Mouse (Mus musculus) heart, embryonic 16.5 days (tissue): Measurements from ENCODE around the gene Mrps18c. TPM values are rescaled to one million over a fixed set of nuclear protein-coding genes. Genes with fewer than 3 reads are reported as not detected.

Experiments
- ATAC-seq: fragments of 200-750 bp; cut with Nextera tagmentation; replicated peaks from 2 replicates; pipeline ENCODE4 v1.8.0; 2017; ENCODE audit warnings: moderate number of reproducible peaks; ENCODE audit not compliant: insufficient read depth, low FRiP score; ENCODE audit errors: extremely low read depth
- H3K27ac ChIP-seq: fragments of 300-500 bp; sonication (generic); 2 replicates; pipeline ENCODE4 v1.5.1; 2014; ENCODE audit warnings: mild to moderate bottlenecking, low read length, control low read depth, moderate library complexity
- H3K27me3 ChIP-seq: fragments of 300-500 bp; sonication (generic); 2 replicates; pipeline ENCODE4 v1.6.1; 2014; ENCODE audit warnings: low read length, mixed read lengths; ENCODE audit not compliant: control insufficient read depth, insufficient read depth
- H3K36me3 ChIP-seq: fragments of 300-500 bp; sonication (generic); 2 replicates; pipeline ENCODE4 v1.6.1; 2014; ENCODE audit not compliant: control insufficient read depth, insufficient read depth
- H3K4me1 ChIP-seq: fragments of 300-500 bp; sonication (generic); 2 replicates; pipeline ENCODE4 v1.6.1; 2014; ENCODE audit warnings: low read length, mixed read lengths; ENCODE audit not compliant: control insufficient read depth, insufficient read depth
- H3K4me2 ChIP-seq: fragments of 300-500 bp; sonication (generic); 2 replicates; pipeline ENCODE4 v1.6.1; 2014; ENCODE audit warnings: low read depth, mild to moderate bottlenecking, control low read depth, low read length
- H3K4me3 ChIP-seq: fragments of 300-500 bp; sonication (generic); 2 replicates; pipeline ENCODE4 v1.5.1; 2014; ENCODE audit warnings: mild to moderate bottlenecking, control low read depth, low read length
- H3K9ac ChIP-seq: fragments of 300-500 bp; sonication (generic); 2 replicates; pipeline ENCODE4 v1.6.1; 2014; ENCODE audit warnings: low read length, control low read depth
- H3K9me3 ChIP-seq: fragments of 300-500 bp; sonication (generic); replicated peaks from 2 replicates; pipeline ENCODE4 v1.6.1; 2016; ENCODE audit warnings: low read length; ENCODE audit not compliant: control insufficient read depth
- WGBS: fragments of 180-500 bp; shearing (Covaris S2); extraction: QIAGEN DNeasy Blood & Tissue Kit; methylation state at CpG from one replicate; pipeline ENCODE4 v1.1.7; 2014; 5-methylcytosine and 5-hydroxymethylcytosine counted together
- polyA plus RNA-seq: library from polyadenylated mRNA; unstranded; fragments of >200 nt; fragmentation: Nextera tagmentation; extraction: Ambion mirVana; gene quantifications from 2 replicates; pipeline ENCODE4 v1.2.1, GENCODE M21; 2015

Gene Mrps18c
- polyA plus RNA-seq: 124 and 128 TPM in 2 replicates

GRCm38 (mm10) chr5:100798165-100798860 lies at the start of gene Mrps18c, which contains the start of gene Helq:
Mrps18c (plus strand) TSS chr5:100798627.
Helq (minus strand) TSS chr5:100798598.
- peaks cover 8% of the 10 kb centered on the region; the same call in 1 of the 2 replicates for H3K4me1 ChIP-seq
- H3K4me3 ChIP-seq: peak within 1 kb of the TSS; percentile 79
- no peaks in the 10 kb centered on the region for H3K27me3 ChIP-seq
- peak within 1 kb of the TSS; percentile 87 for H3K4me2 ChIP-seq
- H3K27ac ChIP-seq: peak within 1 kb of the TSS; percentile 16; the same call in 1 of the 2 replicates
- peak; percentile 96 for ATAC-seq
- under 1% methylated on average over 67 of the region's 67 CpGs for WGBS
- peaks cover 9% of the 10 kb centered on the region for H3K36me3 ChIP-seq
- no peaks in the 10 kb centered on the region for H3K9me3 ChIP-seq
- H3K9ac ChIP-seq: peak within 1 kb of the TSS; percentile 84

GRCm38 (mm10) chr5:100750617-100751255 lies 47.7 kb upstream of the Mrps18c start:
- H3K4me3 ChIP-seq: no peak overlapping the region
- H3K4me2 ChIP-seq: no peak overlapping the region
- H3K36me3 ChIP-seq: no peaks in the 10 kb centered on the region
- peak overlapping the region; percentile 31; the same call in 1 of the 2 replicates for H3K27ac ChIP-seq
- H3K4me1 ChIP-seq: no peaks in the 10 kb centered on the region
- H3K9ac ChIP-seq: no peak overlapping the region
- no peak for ATAC-seq
- WGBS: 70% methylated on average over 10 of the region's 10 CpGs
- H3K27me3 ChIP-seq: no peaks in the 10 kb centered on the region
- 0 out of 2 replicates have a peak, but pooled peaks cover 3% of the 10 kb centered on the region for H3K9me3 ChIP-seq

- ATAC-seq: no peak
- Histone ChIP-seq H3K4me2 (no peak overlapping the region), H3K27me3 (no peaks in the 10 kb centered on the region), H3K4me3 (no peak overlapping the region), H3K9ac (no peak overlapping the region), H3K27ac (peak overlapping the region; percentile 31; the same call in 1 of the 2 replicates), H3K9me3 (0 out of 2 replicates have a peak, but pooled peaks cover 3% of the 10 kb centered on the region), H3K36me3 (no peaks in the 10 kb centered on the region), H3K4me1 (no peaks in the 10 kb centered on the region)
- 42% methylated on average over 4 of the region's 4 CpGs for WGBS
These were observed 46.8 kb upstream of the Mrps18c start for GRCm38 (mm10) chr5:100751655-100752054.

- ATAC-seq: no peak
- WGBS: 71% methylated on average over 7 of the region's 7 CpGs
These were observed 45.0 kb upstream of the Mrps18c start for GRCm38 (mm10) chr5:100753407-100753806.

GRCm38 (mm10) chr5:100758121-100758520 lies 40.3 kb upstream of the Mrps18c start:
- Histone ChIP-seq H3K4me2 (no peak overlapping the region), H3K27ac (no peak overlapping the region), H3K9ac (no peak overlapping the region), H3K9me3 (0 out of 2 replicates have a peak, but pooled peaks cover 3% of the 10 kb centered on the region), H3K4me1 (no peaks in the 10 kb centered on the region), H3K4me3 (no peak overlapping the region), H3K27me3 (no peaks in the 10 kb centered on the region), H3K36me3 (no peaks in the 10 kb centered on the region)
- 86% methylated on average over 5 of the region's 5 CpGs for WGBS
- no peak for ATAC-seq

More at GRCm38 (mm10) chr5:100753407-100753806, 45.0 kb upstream of the Mrps18c start:
- Histone ChIP-seq H3K9me3 (0 out of 2 replicates have a peak, but pooled peaks cover 3% of the 10 kb centered on the region), H3K27me3 (no peaks in the 10 kb centered on the region), H3K4me2 (no peak overlapping the region), H3K36me3 (no peaks in the 10 kb centered on the region), H3K4me1 (no peaks in the 10 kb centered on the region), H3K9ac (no peak overlapping the region), H3K4me3 (no peak overlapping the region), H3K27ac (no peak overlapping the region)

DNA sequence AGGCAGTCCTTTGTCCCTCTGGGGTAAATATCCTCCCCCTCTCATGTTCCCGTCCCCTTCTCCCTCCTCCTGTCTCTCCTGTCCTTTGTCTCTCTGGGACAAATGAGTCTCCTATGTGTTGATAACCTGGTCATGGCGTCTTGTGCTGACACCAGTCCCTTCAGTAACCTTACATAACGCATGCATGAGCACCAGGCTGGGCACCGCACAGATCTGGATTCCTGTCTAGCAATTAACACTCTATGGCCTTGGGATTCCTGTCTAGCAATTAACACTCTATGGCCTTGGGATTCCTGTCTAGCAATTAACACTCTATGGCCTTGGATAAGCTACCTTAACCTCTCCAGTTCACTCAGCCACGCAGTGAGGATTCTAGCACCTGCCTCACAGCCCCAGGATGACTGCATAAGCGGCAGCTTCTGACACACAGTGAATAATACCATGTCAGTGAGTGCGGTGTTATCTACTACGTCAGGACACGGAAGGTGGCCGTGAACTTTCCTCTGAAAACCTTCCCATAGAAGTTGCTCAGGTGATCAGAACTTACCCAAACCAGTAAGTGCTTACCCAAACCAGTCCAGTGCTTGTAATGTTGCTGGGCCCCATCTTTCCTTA lies 38.3 kb upstream of the Mrps18c start:
- Histone ChIP-seq H3K4me2 (no peak overlapping the region), H3K9me3 (0 out of 2 replicates have a peak, but pooled peaks cover 3% of the 10 kb centered on the region), H3K27me3 (no peaks in the 10 kb centered on the region), H3K4me3 (no peak overlapping the region), H3K27ac (no peak overlapping the region), H3K9ac (no peak overlapping the region), H3K36me3 (peaks cover 12% of the 10 kb centered on the region), H3K4me1 (no peaks in the 10 kb centered on the region)
- WGBS: 80% methylated on average over 10 of the region's 10 CpGs
- no peak for ATAC-seq

GRCm38 (mm10) chr5:100761736-100762135 lies 36.7 kb upstream of the Mrps18c start:
- Histone ChIP-seq H3K4me1 (no peaks in the 10 kb centered on the region), H3K27me3 (no peaks in the 10 kb centered on the region), H3K9me3 (no peaks in the 10 kb centered on the region), H3K4me3 (no peak overlapping the region), H3K36me3 (peaks cover 20% of the 10 kb centered on the region), H3K4me2 (no peak overlapping the region), H3K9ac (no peak overlapping the region), H3K27ac (no peak overlapping the region)
- 85% methylated on average over 7 of the region's 7 CpGs for WGBS
- ATAC-seq: no peak

DNA sequence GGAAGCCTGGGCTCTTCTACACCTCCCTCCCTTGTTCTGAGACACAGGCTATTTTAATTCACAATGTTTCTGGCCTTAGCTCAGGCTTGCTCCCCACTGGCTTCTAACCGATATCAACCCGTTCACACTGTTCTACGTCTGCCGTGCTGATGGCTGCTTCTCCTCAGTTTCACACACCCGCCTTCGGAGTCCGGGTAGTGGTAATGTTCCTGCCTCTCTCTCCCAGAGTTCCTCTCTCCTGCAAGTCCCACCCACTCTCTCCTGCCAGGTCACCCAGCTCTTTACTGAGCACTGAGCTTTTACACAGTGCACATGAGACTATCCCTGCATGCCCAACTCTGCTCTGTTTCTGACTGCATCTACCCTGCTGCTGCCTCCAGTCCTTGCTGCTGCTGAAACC lies 32.4 kb upstream of the Mrps18c start:
- ATAC-seq: no peak
- no peak overlapping the region for H3K4me2 ChIP-seq
- no peaks in the 10 kb centered on the region for H3K9me3 ChIP-seq
- WGBS: 91% methylated on average over 7 of the region's 7 CpGs
- H3K36me3 ChIP-seq: peaks cover 38% of the 10 kb centered on the region
- no peak overlapping the region for H3K4me3 ChIP-seq
- no peak overlapping the region for H3K27ac ChIP-seq
- no peak overlapping the region for H3K9ac ChIP-seq
- no peaks in the 10 kb centered on the region for H3K27me3 ChIP-seq
- no peaks in the 10 kb centered on the region for H3K4me1 ChIP-seq
